ENCODE assay signal across 9 mouse cellular contexts in genomic region chr19:57123503-57124137, GRCm38 (mm10).
DNase-seq lines count a peak whose midpoint lies in the region; ATAC-seq and TF ChIP-seq lines count a peak whose summit lies in the region.
"Had no signal": no experiment of that assay in that cellular context is flagged by ENCODE, and none has a peak within 500 bp of the region (broad histone marks: within the 10 kb centered on the region; RNA-seq: fewer than 3 reads in every experiment).

No protein-coding gene starts in this region.

- H3K4me1 ChIP-seq in embryonic facial prominence, embryonic 13.5 days = peaks cover 39% of the 10 kb centered on the region
- peaks cover 43% of the 10 kb centered on the region for H3K4me1 ChIP-seq in limb, embryonic 10.5 days
- H3K4me1 ChIP-seq in midbrain, postnatal 0 days (ENCODE audit: insufficient read depth, low read length) = peaks cover 1% of the 10 kb centered on the region; the same call in 1 of the 2 replicates

- no peak for TF ChIP-seq CTCF in midbrain, postnatal 0 days (IDR thresholded peaks at IDR 0.05)

- H3K27me3 ChIP-seq in embryonic facial prominence, embryonic 13.5 days = no peaks in the 10 kb centered on the region
- H3K27me3 ChIP-seq in limb, embryonic 10.5 days (ENCODE audit: low read depth, poor library complexity, severe bottlenecking) = peaks cover 10% of the 10 kb centered on the region
- H3K27me3 ChIP-seq in midbrain, postnatal 0 days (ENCODE audit: insufficient read depth, low read length) = no peaks in the 10 kb centered on the region

- no peaks in the 10 kb centered on the region for H3K36me3 ChIP-seq in embryonic facial prominence, embryonic 13.5 days
- H3K36me3 ChIP-seq in limb, embryonic 10.5 days = no peaks in the 10 kb centered on the region
- no peaks in the 10 kb centered on the region for H3K36me3 ChIP-seq in midbrain, postnatal 0 days (ENCODE audit: insufficient read depth, low read length)

- peak overlapping the region; percentile 48; the same call in 1 of the 2 replicates for H3K27ac ChIP-seq in embryonic facial prominence, embryonic 13.5 days
- H3K27ac ChIP-seq in limb, embryonic 10.5 days = peak overlapping the region; percentile 63
- H3K27ac ChIP-seq in midbrain, postnatal 0 days (ENCODE audit: low read depth, low read length) = peak overlapping the region; percentile 32; the same call in 1 of the 2 replicates
- H3K27ac ChIP-seq: liver, embryonic 14.5 days had no signal

- no peaks in the 10 kb centered on the region for H3K9me3 ChIP-seq in embryonic facial prominence, embryonic 13.5 days
- no peaks in the 10 kb centered on the region for H3K9me3 ChIP-seq in limb, embryonic 10.5 days (replicated peaks)
- H3K9me3 ChIP-seq in midbrain, postnatal 0 days (ENCODE audit: low read length) = no peaks in the 10 kb centered on the region

- H3K4me2 ChIP-seq in embryonic facial prominence, embryonic 13.5 days = no peak overlapping the region
- no peak overlapping the region for H3K4me2 ChIP-seq in midbrain, postnatal 0 days (ENCODE audit: low read depth, low read length, poor library complexity, severe bottlenecking)

- intact Hi-C loops in left cerebral cortex, postnatal 4 days (cut with DNase I) = no loop called here

- ATAC-seq in embryonic facial prominence, embryonic 13.5 days (ENCODE audit: insufficient number of reproducible peaks, insufficient read depth, low FRiP score, low TSS enrichment, low read depth) = no peak
- peak; percentile 73 to 74 for ATAC-seq in hematopoietic stem cell, adult 5-6 weeks (replicated peaks in 1 of 2; ENCODE audit: insufficient read depth in 1 of 2, low FRiP score in 2 of 2, low TSS enrichment in 1 of 2, low read depth in 1 of 2, poor library complexity in 2 of 2, severe bottlenecking in 2 of 2)
- peak; percentile 38; the same call in 1 of the 2 replicates for ATAC-seq in midbrain, postnatal 0 days (ENCODE audit: low FRiP score)

- 52% methylated on average over 11 of the region's 11 CpGs for WGBS in embryonic facial prominence, embryonic 13.5 days
- WGBS in limb, embryonic 10.5 days = 61% methylated on average over 11 of the region's 11 CpGs
- WGBS in midbrain, postnatal 0 days = 66% methylated on average over 11 of the region's 11 CpGs

- H3K4me3 ChIP-seq in embryonic facial prominence, embryonic 13.5 days = no peak overlapping the region
- no peak overlapping the region for H3K4me3 ChIP-seq in limb, embryonic 10.5 days
- no peak overlapping the region for H3K4me3 ChIP-seq in midbrain, postnatal 0 days (ENCODE audit: low read depth, low read length)

- H3K9ac ChIP-seq in embryonic facial prominence, embryonic 13.5 days = no peak overlapping the region
- H3K9ac ChIP-seq in midbrain, postnatal 0 days (replicated peaks; ENCODE audit: low read length, poor library complexity, severe bottlenecking) = no peak overlapping the region
- H3K9ac ChIP-seq: liver, embryonic 14.5 days had no signal

- peak; percentile 89 for DNase-seq in left cerebral cortex, postnatal 4 days
- no peak for DNase-seq in left cerebral cortex, adult 11 months (ENCODE audit: low spot score)
- DNase-seq in limb, embryonic 10.5 days (ENCODE audit: low spot score) = no peak
- DNase-seq in midbrain, postnatal 0 days (ENCODE audit: low spot score) = peak; percentile 81
- DNase-seq in urinary bladder, adult 18-20 months (ENCODE audit: low spot score in 2 of 2) = no peak
- no peak for DNase-seq in left cerebral cortex, adult 18-20 months (ENCODE audit: low spot score in 2 of 2)

Comparison
In these comparisons a context has a peak if more than half of its experiments do, and no peak if none do; other contexts are left out.
1. DNase-seq: peak in left cerebral cortex, postnatal 4 days (single experiment) and midbrain, postnatal 0 days (single experiment); none in left cerebral cortex, adult 11 months (single experiment), limb, embryonic 10.5 days (single experiment), urinary bladder, adult 18-20 months (0 of 2) and left cerebral cortex, adult 18-20 months (0 of 2).
2. Peak in every context shown above with its lines, with median percentiles within 50 percentile points of each other: H3K27ac ChIP-seq.